Mouse (Mus musculus) E14TG2a.4 (cell line): ENCODE measurements around the gene Vpreb2.
"Not testable (repeated sequence)": the region's sequence is repeated elsewhere in the genome, so short reads cannot be mapped to it uniquely, and the experiment has no call there.

ENCODE experiments used
- H3K27me3 ChIP-seq: 2 replicates; pipeline ENCODE4 v1.6.1; 2014; ENCODE audit warnings: low read length, control low read depth; ENCODE audit not compliant: insufficient read depth
- H3K36me3 ChIP-seq: 2 replicates; pipeline ENCODE4 v1.6.1; 2014; ENCODE audit warnings: low read length, control low read depth; ENCODE audit not compliant: insufficient read depth
- H3K4me1 ChIP-seq: replicated peaks from 2 replicates; pipeline ENCODE4 v1.6.1; 2014; ENCODE audit warnings: low read depth, low read length, control low read depth
- H3K4me3 ChIP-seq: replicated peaks from 2 replicates; pipeline ENCODE4 v1.5.1; 2014; ENCODE audit warnings: mild to moderate bottlenecking, low read length
- H3K9me3 ChIP-seq: 2 replicates; pipeline ENCODE4 v1.6.1; 2014; ENCODE audit warnings: low read length, control low read depth
- CTCF ChIP-seq: conservative IDR thresholded peaks from 2 replicates; pipeline ENCODE4 v1.5.1; 2014; ENCODE audit warnings: low read length
- NANOG ChIP-seq: IDR thresholded peaks from 2 replicates; pipeline ENCODE4 v1.6.1; 2014; ENCODE audit warnings: borderline replicate concordance, low read length, mixed read lengths
- POU5F1 ChIP-seq: IDR thresholded peaks from 2 replicates; pipeline ENCODE4 v1.6.1; 2014; ENCODE audit warnings: low read length, borderline replicate concordance

The Vpreb2 gene

GRCm38 (mm10) chr16:17945081-17945831, 35.0 kb upstream of the Vpreb2 start:
- Histone ChIP-seq H3K4me1 (peaks cover 9% of the 10 kb centered on the region), H3K27me3 (peaks cover 3% of the 10 kb centered on the region; the same call in 1 of the 2 replicates), H3K4me3 (no peak overlapping the region), H3K36me3 (no peaks in the 10 kb centered on the region), H3K9me3 (peaks cover 22% of the 10 kb centered on the region)
- TF ChIP-seq NANOG (0 out of 2 replicates have a peak, but pooled peaks have one; percentile 7), CTCF (no peak)

GRCm38 (mm10) chr16:17949421-17949877, 30.8 kb upstream of the Vpreb2 start:
- Histone ChIP-seq H3K36me3 (no peaks in the 10 kb centered on the region), H3K4me3 (no peak overlapping the region), H3K27me3 (peaks cover 3% of the 10 kb centered on the region; the same call in 1 of the 2 replicates), H3K9me3 (peaks cover 40% of the 10 kb centered on the region), H3K4me1 (peaks cover 9% of the 10 kb centered on the region)
- TF ChIP-seq POU5F1 (no peak), CTCF (no peak), NANOG (no peak)

GRCm38 (mm10) chr16:17950068-17950467, 30.2 kb upstream of the Vpreb2 start:
- TF ChIP-seq NANOG (no peak), POU5F1 (no peak), CTCF (no peak)
- H3K4me1 ChIP-seq = peaks cover 7% of the 10 kb centered on the region
- no peaks in the 10 kb centered on the region for H3K36me3 ChIP-seq

GRCm38 (mm10) chr16:17951618-17952017, 28.6 kb upstream of the Vpreb2 start:
- Histone ChIP-seq H3K36me3 (no peaks in the 10 kb centered on the region), H3K9me3 (peaks cover 52% of the 10 kb centered on the region), H3K27me3 (no peaks in the 10 kb centered on the region; the same call in 1 of the 2 replicates), H3K4me1 (no peaks in the 10 kb centered on the region), H3K4me3 (no peak overlapping the region)
- no peak for TF ChIP-seq CTCF
- TF ChIP-seq NANOG = no peak
- TF ChIP-seq POU5F1 = no peak

More at GRCm38 (mm10) chr16:17950068-17950467, 30.2 kb upstream of the Vpreb2 start:
- no peak overlapping the region for H3K4me3 ChIP-seq
- peaks cover 3% of the 10 kb centered on the region; the same call in 1 of the 2 replicates for H3K27me3 ChIP-seq
- H3K9me3 ChIP-seq = peaks cover 43% of the 10 kb centered on the region

- Histone ChIP-seq H3K9me3 (peaks cover 58% of the 10 kb centered on the region), H3K4me3 (peak overlapping the region; percentile 13; the same call in 1 of the 2 replicates)
- not testable (repeated sequence) for H3K36me3 ChIP-seq, H3K27me3 ChIP-seq, H3K4me1 ChIP-seq
Measured at GRCm38 (mm10) chr16:17956052-17956638, 24.1 kb upstream of the Vpreb2 start.

- no peak overlapping the region for H3K4me3 ChIP-seq
- H3K4me1 ChIP-seq = no peaks in the 10 kb centered on the region
- peaks cover 32% of the 10 kb centered on the region for H3K9me3 ChIP-seq
- no peaks in the 10 kb centered on the region for H3K36me3 ChIP-seq
- no peaks in the 10 kb centered on the region for H3K27me3 ChIP-seq
- TF ChIP-seq NANOG = no peak
- TF ChIP-seq POU5F1 = no peak
Measured at GRCm38 (mm10) chr16:17962091-17962490, 18.1 kb upstream of the Vpreb2 start.

GRCm38 (mm10) chr16:17971853-17972252, 8.4 kb upstream of the Vpreb2 start:
- H3K27me3 ChIP-seq = no peaks in the 10 kb centered on the region
- H3K4me3 ChIP-seq = no peak overlapping the region
- no peak for TF ChIP-seq POU5F1
- no peak for TF ChIP-seq NANOG
- TF ChIP-seq CTCF = no peak
- no peaks in the 10 kb centered on the region for H3K4me1 ChIP-seq
- no peaks in the 10 kb centered on the region for H3K36me3 ChIP-seq
- peaks cover 8% of the 10 kb centered on the region for H3K9me3 ChIP-seq

GRCm38 (mm10) chr16:17977840-17978239, 2.4 kb upstream of the Vpreb2 start:
- not testable (repeated sequence) for H3K4me3 ChIP-seq, H3K27me3 ChIP-seq, H3K9me3 ChIP-seq, H3K36me3 ChIP-seq
- H3K4me1 ChIP-seq = peaks cover 26% of the 10 kb centered on the region

GRCm38 (mm10) chr16:17983201-17983600, 3.0 kb downstream of the Vpreb2 start:
- no peaks in the 10 kb centered on the region for H3K27me3 ChIP-seq
- TF ChIP-seq CTCF = no peak
- TF ChIP-seq POU5F1 = no peak
- no peak for TF ChIP-seq NANOG
- H3K36me3 ChIP-seq = no peaks in the 10 kb centered on the region
- peaks cover 20% of the 10 kb centered on the region for H3K4me1 ChIP-seq
- H3K9me3 ChIP-seq = peaks cover 28% of the 10 kb centered on the region
- H3K4me3 ChIP-seq = no peak overlapping the region
